Mouse (Mus musculus) megakaryocyte, embryonic 14.5 days (primary cell): ENCODE data around the gene Ust.

Experiments
- FLI1 ChIP-seq: IDR thresholded peaks from 2 replicates; pipeline ENCODE4 v1.6.1; 2012; ENCODE audit warnings: low read length, inconsistent platforms, mixed read lengths
- GATA1 ChIP-seq: IDR thresholded peaks from 3 replicates; pipeline ENCODE4 v1.6.1; 2012; ENCODE audit warnings: mixed read lengths, low read length, inconsistent platforms, borderline replicate concordance

GRCm38 (mm10) chr10:8228375-8228743 is 290.3 kb downstream of the Ust start:
- no peak for TF ChIP-seq GATA1
- TF ChIP-seq FLI1: no peak
